Mouse (Mus musculus) lung, postnatal 0 days (tissue): ENCODE measurements around the gene Il1rn. TPM values are rescaled to one million over a fixed set of nuclear protein-coding genes. Genes with fewer than 3 reads are reported as not detected.

ENCODE experiments used
- ATAC-seq: fragments of 200-750 bp; cut with Nextera tagmentation; 2 replicates; pipeline ENCODE4 v1.8.0; 2017; ENCODE audit warnings: moderate library complexity
- DNase-seq: peaks from one replicate; pipeline ENCODE4 v3.0.0-alpha.2; 2016; ENCODE audit warnings: low spot score
- H3K27ac ChIP-seq: fragments of 300-500 bp; sonication (generic); 2 replicates; pipeline ENCODE4 v1.5.1; 2014; ENCODE audit warnings: antibody characterized with exemption, mild to moderate bottlenecking, low read length, mixed read lengths
- H3K27me3 ChIP-seq: fragments of 300-500 bp; sonication (generic); replicated peaks from 2 replicates; pipeline ENCODE4 v1.6.1; 2014; ENCODE audit warnings: low read length, mixed read lengths; ENCODE audit not compliant: insufficient read depth
- H3K36me3 ChIP-seq: fragments of 300-500 bp; sonication (generic); 2 replicates; pipeline ENCODE4 v1.6.1; 2014; ENCODE audit warnings: low read length, mixed read lengths; ENCODE audit not compliant: insufficient read depth
- H3K4me1 ChIP-seq: fragments of 300-500 bp; sonication (generic); 2 replicates; pipeline ENCODE4 v1.6.1; 2014; ENCODE audit warnings: antibody characterized with exemption, low read depth, low read length, mixed read lengths; ENCODE audit not compliant: insufficient read depth
- H3K4me2 ChIP-seq: fragments of 300-500 bp; sonication (generic); replicated peaks from 2 replicates; pipeline ENCODE4 v1.6.1; 2014; ENCODE audit warnings: low read depth, mild to moderate bottlenecking, low read length, moderate library complexity, mixed read lengths
- H3K4me3 ChIP-seq: fragments of 300-500 bp; sonication (generic); 2 replicates; pipeline ENCODE4 v1.5.1; 2014; ENCODE audit warnings: low read depth, low read length
- H3K9ac ChIP-seq: fragments of 300-500 bp; sonication (generic); replicated peaks from 2 replicates; pipeline ENCODE4 v1.6.1; 2014; ENCODE audit warnings: low read depth, mild to moderate bottlenecking
- H3K9me3 ChIP-seq: fragments of 300-500 bp; sonication (generic); 2 replicates; pipeline ENCODE4 v1.6.1; 2016; ENCODE audit warnings: low read length, mixed read lengths
- CTCF ChIP-seq: IDR thresholded peaks from 2 replicates; pipeline ENCODE4 v1.5.1; 2016; ENCODE audit warnings: antibody characterized with exemption, mild to moderate bottlenecking
- EP300 ChIP-seq: IDR thresholded peaks from 2 replicates; pipeline ENCODE4 v1.6.1; 2016; ENCODE audit warnings: antibody characterized with exemption, mild to moderate bottlenecking, control low read depth
- WGBS: fragments of 180-500 bp; shearing (Covaris S2); extraction: QIAGEN DNeasy Blood & Tissue Kit; methylation state at CpG from one replicate; pipeline ENCODE4 v1.1.7; 2014; 5-methylcytosine and 5-hydroxymethylcytosine counted together
- polyA plus RNA-seq: library from polyadenylated mRNA; unstranded; fragments of >200 nt; fragmentation: Nextera tagmentation; extraction: Ambion mirVana; gene quantifications from 2 replicates; pipeline ENCODE4 v1.2.1, GENCODE M21; 2015

The Il1rn gene
- 9.0 and 13.2 TPM in 2 replicates for polyA plus RNA-seq

DNA sequence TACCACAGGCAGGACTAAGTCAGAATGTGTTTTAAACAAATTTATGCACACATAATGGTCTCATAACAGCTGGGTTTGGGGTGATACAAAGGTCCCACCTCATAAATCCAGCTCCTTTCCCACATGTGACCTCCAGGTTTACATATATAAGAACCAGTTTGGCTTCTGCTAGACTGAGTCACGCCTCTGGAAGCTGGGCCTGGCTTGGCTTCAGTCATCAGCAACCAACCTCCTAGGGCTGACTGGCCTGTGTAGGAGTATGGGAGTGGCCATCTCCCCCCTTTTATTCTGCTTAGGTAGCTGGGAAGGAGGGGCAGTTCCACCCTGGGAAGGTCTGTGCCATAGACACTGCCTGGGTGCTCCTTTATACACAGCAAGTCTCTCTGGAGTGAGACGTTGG is at the start of gene Il1rn:
Gene Il1rn (plus strand): TSS at position 309 of the 400 bp plus-strand sequence.
- Histone ChIP-seq H3K27me3 (no peaks in the 10 kb centered on the region), H3K27ac (no peak within 1 kb of the TSS), H3K4me3 (no peak within 1 kb of the TSS), H3K9ac (no peak within 1 kb of the TSS), H3K4me2 (no peak within 1 kb of the TSS), H3K4me1 (no peaks in the 10 kb centered on the region), H3K36me3 (no peaks in the 10 kb centered on the region), H3K9me3 (no peaks in the 10 kb centered on the region)
- ATAC-seq (no peak; the same call in 1 of the 2 replicates), DNase-seq (peak; percentile 27)
- no peak for TF ChIP-seq EP300
- TF ChIP-seq CTCF: no peak
- WGBS: 59% methylated on average over 2 of the region's 2 CpGs

DNA sequence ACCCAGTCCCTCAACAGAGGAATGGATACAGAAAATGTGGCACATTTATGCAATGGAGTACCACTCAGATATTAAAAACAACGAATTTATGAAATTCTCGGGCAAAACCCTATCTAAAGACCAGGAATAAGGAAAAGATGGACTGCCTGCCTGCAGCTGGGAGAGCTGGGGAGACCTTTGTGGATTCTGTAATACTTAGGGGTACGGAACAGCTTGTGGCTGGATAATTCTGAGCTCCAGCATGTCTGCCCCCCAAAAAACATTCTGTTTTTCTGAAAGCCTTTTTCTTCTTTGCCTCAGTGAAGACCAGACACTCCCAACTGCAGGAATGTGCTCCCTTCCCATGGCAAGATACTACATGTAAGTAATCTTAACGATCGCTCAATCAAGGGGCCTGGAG is 45.8 kb upstream of the Il1rn start, which contains the start of gene Il1f10:
Gene Il1f10 (plus strand): TSS at position 301 of the 400 bp plus-strand sequence.
- H3K4me3 ChIP-seq: no peak within 1 kb of the TSS
- H3K9ac ChIP-seq: no peak within 1 kb of the TSS
- H3K4me1 ChIP-seq: no peaks in the 10 kb centered on the region
- no peak within 1 kb of the TSS for H3K4me2 ChIP-seq
- 66% methylated on average over 5 of the region's 5 CpGs for WGBS
- no peaks in the 10 kb centered on the region for H3K27me3 ChIP-seq
- ATAC-seq (no peak), DNase-seq (no peak)
- no peak within 1 kb of the TSS for H3K27ac ChIP-seq
- no peaks in the 10 kb centered on the region for H3K36me3 ChIP-seq
- TF ChIP-seq EP300 (no peak), CTCF (no peak)
- H3K9me3 ChIP-seq: no peaks in the 10 kb centered on the region

DNA sequence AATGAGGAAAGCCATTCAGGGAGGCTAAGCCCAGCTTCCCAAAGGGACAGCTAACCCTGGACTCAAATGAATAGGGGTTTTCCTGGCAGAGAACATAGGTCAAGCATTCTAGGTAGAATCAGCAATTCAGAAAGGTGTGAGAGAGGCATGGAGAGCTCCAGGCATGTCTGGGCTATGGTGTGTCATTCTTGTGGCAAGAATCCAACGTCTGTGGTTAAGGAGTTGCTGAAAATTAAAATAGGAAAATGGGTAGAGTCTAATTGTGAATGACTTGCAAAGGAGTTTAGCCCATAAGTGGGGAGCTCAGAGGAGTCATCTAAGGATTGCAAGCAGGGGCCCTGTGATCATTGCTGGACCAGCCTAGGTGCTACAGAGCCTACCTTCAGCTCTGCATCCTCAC is 42.0 kb upstream of the Il1rn start:
- TF ChIP-seq EP300: no peak
- no peak for TF ChIP-seq CTCF
- Histone ChIP-seq H3K4me2 (no peak overlapping the region), H3K4me1 (no peaks in the 10 kb centered on the region), H3K9ac (no peak overlapping the region), H3K9me3 (no peaks in the 10 kb centered on the region), H3K27ac (no peak overlapping the region), H3K36me3 (no peaks in the 10 kb centered on the region), H3K4me3 (no peak overlapping the region), H3K27me3 (no peaks in the 10 kb centered on the region)
- ATAC-seq (no peak), DNase-seq (no peak)
- WGBS: 20% methylated on average over 1 of the region's 1 CpGs

DNA sequence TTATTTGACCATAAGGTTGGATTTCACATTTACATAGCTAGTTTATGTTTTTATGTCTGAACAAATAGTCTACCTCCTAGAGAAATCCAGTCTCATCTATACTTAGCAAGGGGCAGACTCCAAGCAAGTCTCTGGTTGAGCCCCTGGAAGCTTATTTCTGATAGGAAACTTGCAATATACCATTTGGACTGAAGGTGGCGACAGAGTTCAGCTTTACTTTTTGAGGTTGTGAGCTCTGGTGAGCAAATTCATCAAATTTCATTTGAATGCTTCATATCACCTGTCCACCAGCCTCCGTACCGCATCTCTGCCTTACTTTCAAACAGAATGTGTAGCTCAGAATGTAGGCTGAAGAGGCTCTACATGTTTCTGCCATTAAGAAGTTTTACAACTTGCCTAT is 39.8 kb upstream of the Il1rn start:
- ATAC-seq (no peak), DNase-seq (peak; percentile 67)
- Histone ChIP-seq H3K27me3 (no peaks in the 10 kb centered on the region), H3K36me3 (no peaks in the 10 kb centered on the region), H3K4me1 (no peaks in the 10 kb centered on the region), H3K9ac (no peak overlapping the region), H3K4me2 (no peak overlapping the region), H3K27ac (no peak overlapping the region), H3K4me3 (no peak overlapping the region), H3K9me3 (no peaks in the 10 kb centered on the region)
- 7% methylated on average over 3 of the region's 3 CpGs for WGBS
- peak; percentile 79 for TF ChIP-seq CTCF
- no peak for TF ChIP-seq EP300

DNA sequence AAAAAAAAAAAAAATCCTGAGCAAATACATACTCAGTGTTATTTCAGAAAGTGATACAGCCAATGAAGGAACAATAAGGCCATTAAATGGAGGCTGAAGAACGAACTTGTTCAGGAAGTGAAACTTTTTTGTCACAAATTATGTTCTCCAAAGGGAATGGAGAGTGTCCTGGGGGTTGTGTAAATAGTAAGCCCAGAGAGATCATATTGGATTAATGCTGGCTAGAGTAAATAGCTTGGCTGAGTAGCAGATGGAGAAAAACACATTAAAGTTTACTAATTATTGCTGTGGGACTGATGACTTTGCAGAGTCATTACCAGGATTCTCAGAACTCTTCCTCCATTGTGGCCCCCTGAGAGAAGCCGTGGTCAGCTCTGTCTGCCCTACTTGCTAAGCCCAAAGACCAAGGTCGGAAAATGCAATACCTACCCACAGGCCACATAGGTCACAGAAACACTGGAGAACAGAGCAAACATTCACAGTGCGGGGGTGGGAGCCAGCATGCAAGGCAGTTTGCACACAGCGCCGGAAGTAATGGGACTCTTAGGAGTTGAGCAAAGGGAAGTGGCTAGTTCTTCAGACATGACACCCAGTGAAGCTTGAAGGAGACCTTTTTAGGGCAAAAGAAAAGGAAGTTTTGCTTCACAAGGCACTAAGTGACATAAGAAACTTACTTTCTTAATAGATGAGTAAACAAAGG is 25.2 kb upstream of the Il1rn start:
- WGBS: 55% methylated on average over 6 of the region's 6 CpGs
- H3K36me3 ChIP-seq: no peaks in the 10 kb centered on the region
- H3K27me3 ChIP-seq: no peaks in the 10 kb centered on the region
- no peak overlapping the region for H3K4me2 ChIP-seq
- DNase-seq (peak; percentile 46), ATAC-seq (no peak)
- no peak overlapping the region for H3K27ac ChIP-seq
- no peaks in the 10 kb centered on the region for H3K4me1 ChIP-seq
- no peak overlapping the region for H3K9ac ChIP-seq
- no peak overlapping the region for H3K4me3 ChIP-seq
- no peak for TF ChIP-seq EP300
- TF ChIP-seq CTCF: no peak
- no peaks in the 10 kb centered on the region for H3K9me3 ChIP-seq

DNA sequence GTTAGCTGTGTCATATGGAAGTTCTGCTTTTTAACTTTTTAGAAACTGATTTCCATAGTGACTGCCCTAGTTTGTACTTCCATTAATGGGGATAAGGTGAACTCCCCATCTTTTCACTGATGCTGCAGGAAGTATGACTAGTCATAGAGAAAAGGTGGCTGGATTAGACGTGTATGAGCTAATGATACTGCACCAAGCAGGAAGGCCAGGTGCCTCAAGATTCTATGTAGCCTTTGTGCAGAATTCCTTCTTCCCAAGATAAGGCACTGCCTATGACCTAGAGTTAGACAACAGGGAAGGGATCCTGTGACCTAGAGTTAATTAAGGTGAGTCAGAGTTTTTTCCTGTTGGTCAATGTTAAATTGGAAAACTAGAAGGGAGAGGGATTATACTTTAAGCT is 19.7 kb upstream of the Il1rn start:
- DNase-seq: no peak
- no peak overlapping the region for H3K27ac ChIP-seq
- H3K9ac ChIP-seq: no peak overlapping the region
- no peak overlapping the region for H3K4me3 ChIP-seq
- no peaks in the 10 kb centered on the region for H3K9me3 ChIP-seq
- TF ChIP-seq EP300 (no peak), CTCF (no peak)
- no peaks in the 10 kb centered on the region for H3K36me3 ChIP-seq
- no peak for ATAC-seq
- no peak overlapping the region for H3K4me2 ChIP-seq
- H3K4me1 ChIP-seq: no peaks in the 10 kb centered on the region
- no peaks in the 10 kb centered on the region for H3K27me3 ChIP-seq
- WGBS: 68% methylated on average over 1 of the region's 1 CpGs
